Mouse (Mus musculus) myocyte (in vitro differentiated cells): ENCODE measurements around the gene Cyp2d22. TPM values are rescaled to one million over a fixed set of nuclear protein-coding genes. Genes with fewer than 3 reads are reported as not detected.
"Not testable (repeated sequence)": the region's sequence is repeated elsewhere in the genome, so short reads cannot be mapped to it uniquely, and the experiment has no call there.

Experiments
- H3K27me3 ChIP-seq: one replicate; pipeline ENCODE4 v1.6.1; 2011; ENCODE audit not compliant: control insufficient read depth, insufficient read depth, insufficient read length
- H3K36me3 ChIP-seq: one replicate; pipeline ENCODE4 v1.6.1; 2011; ENCODE audit not compliant: control insufficient read depth, insufficient read depth
- H3K4me2 ChIP-seq: one replicate; pipeline ENCODE4 v1.6.1; 2011; ENCODE audit warnings: low read depth, control low read depth
- H3K4me3 ChIP-seq: one replicate; pipeline ENCODE4 v1.5.1; 2011; ENCODE audit warnings: mild to moderate bottlenecking, control low read depth, moderate library complexity
- H3K79me2 ChIP-seq: one replicate; pipeline ENCODE4 v1.6.1; 2011; ENCODE audit not compliant: control insufficient read depth, insufficient read depth
- H3ac ChIP-seq: one replicate; pipeline ENCODE4 v1.6.1; 2011; ENCODE audit not compliant: control insufficient read depth, insufficient read length
- CEBPB ChIP-seq: IDR thresholded peaks from 2 replicates; pipeline ENCODE4 v1.6.1; 2011; ENCODE audit warnings: mild to moderate bottlenecking, moderate library complexity; ENCODE audit not compliant: poor library complexity, insufficient read depth, severe bottlenecking
- E2F4 ChIP-seq: IDR thresholded peaks from one replicate; pipeline ENCODE4 v1.6.1; 2011; ENCODE audit warnings: mild to moderate bottlenecking, control low read depth, moderate library complexity; ENCODE audit not compliant: insufficient read depth
- MAX ChIP-seq: IDR thresholded peaks from one replicate; pipeline ENCODE4 v1.6.1; 2011; ENCODE audit warnings: low read depth, mild to moderate bottlenecking, control low read depth
- MYOD1 ChIP-seq, 3 experiments: IDR thresholded peaks; one replicate each; pipeline ENCODE4 v1.6.1; 2011; ENCODE audit warnings: control low read depth in 2 of 3, low read depth in 2 of 3, mild to moderate bottlenecking in 2 of 3, moderate library complexity in 1 of 3; ENCODE audit not compliant: insufficient read length in 2 of 3, control insufficient read depth in 1 of 3
- MYOG ChIP-seq, 3 experiments: IDR thresholded peaks; one replicate each; pipeline ENCODE4 v1.6.1; 2011; ENCODE audit warnings: control low read depth in 2 of 3, low read depth in 2 of 3, mild to moderate bottlenecking in 2 of 3; ENCODE audit not compliant: insufficient read length in 2 of 3, control insufficient read depth in 1 of 3, insufficient read depth in 1 of 3
- POLR2A ChIP-seq: IDR thresholded peaks from one replicate; pipeline ENCODE4 v1.6.1; 2011; ENCODE audit warnings: low read depth, mild to moderate bottlenecking, control low read depth, moderate library complexity; ENCODE audit not compliant: insufficient read length
- POLR2AphosphoS2 ChIP-seq: IDR thresholded peaks from one replicate; pipeline ENCODE4 v1.6.1; 2011; ENCODE audit warnings: low read depth, control low read depth; ENCODE audit not compliant: insufficient read length
- REST ChIP-seq: IDR thresholded peaks from one replicate; pipeline ENCODE4 v1.6.1; 2011; ENCODE audit warnings: mild to moderate bottlenecking, control low read depth, moderate library complexity; ENCODE audit not compliant: insufficient read depth, insufficient read length
- SRF ChIP-seq: IDR thresholded peaks from one replicate; pipeline ENCODE4 v1.6.1; 2011; ENCODE audit warnings: low read depth; ENCODE audit not compliant: control insufficient read depth, insufficient read length
- TCF12 ChIP-seq: IDR thresholded peaks from one replicate; pipeline ENCODE4 v1.6.1; 2011; ENCODE audit warnings: mild to moderate bottlenecking, control low read depth; ENCODE audit not compliant: poor library complexity, insufficient read depth, severe bottlenecking
- TCF3 ChIP-seq: IDR thresholded peaks from one replicate; pipeline ENCODE4 v1.6.1; 2011; ENCODE audit warnings: low read depth, control low read depth; ENCODE audit not compliant: insufficient read length
- USF1 ChIP-seq: IDR thresholded peaks from one replicate; pipeline ENCODE4 v1.6.1; 2011; ENCODE audit warnings: low read depth, mild to moderate bottlenecking, control low read depth, moderate library complexity
- polyA plus RNA-seq: library from polyadenylated mRNA; unstranded; fragments of >200 nt; fragmentation: generic; extraction: Trizol; gene quantifications from one replicate; pipeline ENCODE4 v1.2.1, GENCODE M21; 2012; ENCODE audit warnings: missing spikeins

Cyp2d22 gene
- polyA plus RNA-seq, 1 experiment: 2.4 TPM

GRCm38 (mm10) chr15:82402741-82403140 is 22.7 kb upstream of the Cyp2d22 start:
- no peaks in the 10 kb centered on the region for H3K79me2 ChIP-seq
- H3K36me3 ChIP-seq: no peaks in the 10 kb centered on the region
- no peak overlapping the region for H3ac ChIP-seq
- TF ChIP-seq MAX (no peak), CEBPB (no peak), SRF (no peak), POLR2AphosphoS2 (no peak), REST (no peak), E2F4 (no peak)
- H3K4me3 ChIP-seq: no peak overlapping the region
- no peak overlapping the region for H3K4me2 ChIP-seq
- H3K27me3 ChIP-seq: no peaks in the 10 kb centered on the region

GRCm38 (mm10) chr15:82402106-82402505 is 22.0 kb upstream of the Cyp2d22 start:
- TF ChIP-seq CEBPB: no peak
- TF ChIP-seq USF1: no peak
- no peak for TF ChIP-seq MYOD1 (IDR thresholded peaks at IDR 0.05; ENCODE audit: control insufficient read depth in 1 of 3, insufficient read length in 2 of 3, low read depth in 2 of 3)
- no peak for TF ChIP-seq POLR2AphosphoS2
- no peak for TF ChIP-seq MYOG (IDR thresholded peaks at IDR 0.05; ENCODE audit: control insufficient read depth in 1 of 3, insufficient read depth in 1 of 3, insufficient read length in 2 of 3, low read depth in 2 of 3)
- TF ChIP-seq SRF: no peak
- TF ChIP-seq POLR2A: no peak
- no peak for TF ChIP-seq TCF12
- no peak for TF ChIP-seq E2F4
- no peak for TF ChIP-seq TCF3
- TF ChIP-seq REST: no peak
- Histone ChIP-seq H3K27me3 (no peaks in the 10 kb centered on the region), H3K4me3 (no peak overlapping the region), H3K79me2 (no peaks in the 10 kb centered on the region), H3K4me2 (no peak overlapping the region), H3ac (no peak overlapping the region), H3K36me3 (no peaks in the 10 kb centered on the region)

- H3K79me2 ChIP-seq: no peaks in the 10 kb centered on the region
- no peak overlapping the region for H3K4me3 ChIP-seq
- H3ac ChIP-seq: no peak overlapping the region
- H3K36me3 ChIP-seq: no peaks in the 10 kb centered on the region
- no peak for TF ChIP-seq E2F4
- TF ChIP-seq TCF12: no peak
- no peak for TF ChIP-seq MAX
- no peak for TF ChIP-seq SRF
- no peak for TF ChIP-seq USF1
- no peak for TF ChIP-seq TCF3
- TF ChIP-seq CEBPB: no peak
- no peak for TF ChIP-seq MYOG (IDR thresholded peaks at IDR 0.05; ENCODE audit: control insufficient read depth in 1 of 3, insufficient read depth in 1 of 3, insufficient read length in 2 of 3, low read depth in 2 of 3)
- TF ChIP-seq POLR2A: no peak
- no peak for TF ChIP-seq POLR2AphosphoS2
- no peak for TF ChIP-seq MYOD1 (IDR thresholded peaks at IDR 0.05; ENCODE audit: control insufficient read depth in 1 of 3, insufficient read length in 2 of 3, low read depth in 2 of 3)
- TF ChIP-seq REST: no peak
- no peaks in the 10 kb centered on the region for H3K27me3 ChIP-seq
- H3K4me2 ChIP-seq: no peak overlapping the region
Measured at GRCm38 (mm10) chr15:82401516-82401915, 21.5 kb upstream of the Cyp2d22 start.

DNA sequence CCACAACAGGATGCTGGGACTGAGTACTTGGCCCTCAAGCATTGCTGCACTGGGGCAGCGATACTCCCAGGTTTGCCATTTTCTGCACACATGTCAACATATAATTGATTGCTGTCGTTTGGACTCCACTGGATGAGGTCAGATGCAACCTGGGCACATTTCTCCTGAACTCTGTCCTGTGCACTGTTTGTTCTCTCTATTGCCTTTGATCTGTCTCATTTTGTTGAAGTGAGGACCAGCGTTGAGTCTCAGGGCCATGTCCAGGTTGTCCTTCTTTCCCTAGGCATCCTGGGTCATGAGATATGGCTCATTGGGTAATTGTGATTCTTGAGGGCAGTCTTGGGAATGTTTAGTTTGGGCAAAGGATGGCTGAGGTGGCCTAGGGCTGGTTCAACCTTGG is 15.9 kb upstream of the Cyp2d22 start:
- not testable (repeated sequence) for H3K27me3 ChIP-seq, H3K4me2 ChIP-seq, H3K79me2 ChIP-seq, H3K36me3 ChIP-seq, H3K4me3 ChIP-seq, H3ac ChIP-seq

- not testable (repeated sequence) for H3K36me3 ChIP-seq, H3ac ChIP-seq, H3K27me3 ChIP-seq, H3K4me2 ChIP-seq, H3K4me3 ChIP-seq, H3K79me2 ChIP-seq
Measured at GRCm38 (mm10) chr15:82393922-82394321, 13.9 kb upstream of the Cyp2d22 start, which contains the start of gene Cyp2d11. TSS of gene Cyp2d11 (minus strand) at chr15:82394022.

DNA sequence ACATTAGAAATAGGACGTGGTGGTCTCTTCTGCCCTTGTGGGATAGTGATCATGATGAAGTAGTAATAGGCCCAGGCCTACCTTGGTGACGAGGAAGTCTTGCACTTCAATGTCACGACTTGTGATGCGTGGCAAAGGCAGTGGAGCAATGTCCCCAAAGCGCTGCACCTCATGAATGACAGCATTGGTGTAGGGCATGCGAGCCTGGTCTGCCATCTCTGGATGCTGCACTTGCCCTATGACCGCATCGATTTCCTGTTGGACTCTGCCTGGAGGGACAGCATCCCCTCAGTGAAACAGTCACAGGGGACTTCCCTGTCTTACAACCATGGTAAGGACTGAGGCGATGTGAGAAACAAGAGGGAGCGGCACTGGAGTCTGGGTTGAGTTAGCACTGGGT is 9.9 kb upstream of the Cyp2d22 start:
- peaks cover 18% of the 10 kb centered on the region for H3K27me3 ChIP-seq
- H3K36me3 ChIP-seq, H3K79me2 ChIP-seq, H3ac ChIP-seq, H3K4me3 ChIP-seq, H3K4me2 ChIP-seq: not testable (repeated sequence)
